Mouse (Mus musculus) midbrain, postnatal 0 days (tissue): ENCODE results near the gene Cryaa. TPM values are rescaled to one million over a fixed set of nuclear protein-coding genes. Genes with fewer than 3 reads are reported as not detected.

ENCODE experiments used
- ATAC-seq: fragments of 200-750 bp; cut with Nextera tagmentation; 2 replicates; pipeline ENCODE4 v1.8.0; 2017; ENCODE audit warnings: moderate number of reproducible peaks, mild to moderate bottlenecking, moderate TSS enrichment, moderate library complexity; ENCODE audit not compliant: low FRiP score
- DNase-seq: peaks from one replicate; pipeline ENCODE4 v3.0.0-alpha.2; 2015; ENCODE audit warnings: low spot score
- H3K27ac ChIP-seq: fragments of 300-500 bp; sonication (generic); 2 replicates; pipeline ENCODE4 v1.5.1; 2014; ENCODE audit warnings: low read depth, mild to moderate bottlenecking, low read length, mixed read lengths
- H3K27me3 ChIP-seq: fragments of 300-500 bp; sonication (generic); 2 replicates; pipeline ENCODE4 v1.6.1; 2014; ENCODE audit warnings: low read length, control low read depth, mixed read lengths; ENCODE audit not compliant: insufficient read depth
- H3K36me3 ChIP-seq: fragments of 300-500 bp; sonication (generic); 2 replicates; pipeline ENCODE4 v1.6.1; 2014; ENCODE audit warnings: low read length, control low read depth, mixed read lengths; ENCODE audit not compliant: insufficient read depth
- H3K4me1 ChIP-seq: fragments of 300-500 bp; sonication (generic); 2 replicates; pipeline ENCODE4 v1.6.1; 2014; ENCODE audit warnings: mild to moderate bottlenecking, control low read depth, antibody characterized with exemption, low read length, mixed read lengths; ENCODE audit not compliant: insufficient read depth
- H3K4me2 ChIP-seq: fragments of 300-500 bp; sonication (generic); 2 replicates; pipeline ENCODE4 v1.6.1; 2014; ENCODE audit warnings: low read depth, mild to moderate bottlenecking, low read length, mixed read lengths; ENCODE audit not compliant: poor library complexity, severe bottlenecking
- H3K4me3 ChIP-seq: fragments of 300-500 bp; sonication (generic); 2 replicates; pipeline ENCODE4 v1.5.1; 2014; ENCODE audit warnings: low read depth, mild to moderate bottlenecking, low read length, moderate library complexity
- H3K9ac ChIP-seq: fragments of 300-500 bp; sonication (generic); replicated peaks from 2 replicates; pipeline ENCODE4 v1.6.1; 2014; ENCODE audit warnings: mild to moderate bottlenecking, low read length, moderate library complexity, mixed read lengths; ENCODE audit not compliant: poor library complexity, severe bottlenecking
- H3K9me3 ChIP-seq: fragments of 300-500 bp; sonication (generic); 2 replicates; pipeline ENCODE4 v1.6.1; 2016; ENCODE audit warnings: low read length, control low read depth
- CTCF ChIP-seq: IDR thresholded peaks from 2 replicates; pipeline ENCODE4 v1.5.1; 2016; ENCODE audit warnings: antibody characterized with exemption, mild to moderate bottlenecking
- WGBS: fragments of 180-500 bp; shearing (Covaris S2); extraction: QIAGEN DNeasy Blood & Tissue Kit; methylation state at CpG from one replicate; pipeline ENCODE4 v1.1.7; 2014; 5-methylcytosine and 5-hydroxymethylcytosine counted together
- polyA plus RNA-seq: library from polyadenylated mRNA; unstranded; fragments of >200 nt; fragmentation: Nextera tagmentation; extraction: Ambion mirVana; gene quantifications from 2 replicates; pipeline ENCODE4 v1.2.1, GENCODE M21; 2015
- total RNA-seq: library from RNA; depleted of rRNA; stranded (reverse); fragments of >200 nt; gene quantifications from 2 replicates; pipeline ENCODE4 v1.2.3, GENCODE M21; 2014

Cryaa gene
- total and polyA plus RNA-seq, 2 experiments from 2014 or later: 0.37 to 1.6 TPM

- Histone ChIP-seq H3K4me2 (no peak overlapping the region), H3K9ac (no peak overlapping the region), H3K27ac (no peak overlapping the region), H3K4me3 (no peak overlapping the region), H3K9me3 (no peaks in the 10 kb centered on the region), H3K4me1 (no peaks in the 10 kb centered on the region), H3K27me3 (no peaks in the 10 kb centered on the region), H3K36me3 (no peaks in the 10 kb centered on the region)
- WGBS: 15% methylated on average over 4 of the region's 4 CpGs
- peak; percentile 86 for TF ChIP-seq CTCF
- ATAC-seq (0 out of 2 replicates have a peak, but pooled peaks have one; percentile 44), DNase-seq (peak; percentile 80)
Observed at GRCm38 (mm10) chr17:31664760-31665159, 12.8 kb upstream of the Cryaa start.

GRCm38 (mm10) chr17:31668306-31668705 is 9.3 kb upstream of the Cryaa start:
- no peak for DNase-seq
- H3K9me3 ChIP-seq: no peaks in the 10 kb centered on the region
- no peak for TF ChIP-seq CTCF
- H3K36me3 ChIP-seq: no peaks in the 10 kb centered on the region
- H3K4me1 ChIP-seq: no peaks in the 10 kb centered on the region
- H3K27me3 ChIP-seq: no peaks in the 10 kb centered on the region
- H3K4me3 ChIP-seq: no peak overlapping the region
- ATAC-seq: no peak
- no peak overlapping the region for H3K4me2 ChIP-seq
- H3K27ac ChIP-seq: no peak overlapping the region
- no peak overlapping the region for H3K9ac ChIP-seq
- 86% methylated on average over 6 of the region's 9 CpGs for WGBS

GRCm38 (mm10) chr17:31670163-31670562 is 7.4 kb upstream of the Cryaa start:
- Histone ChIP-seq H3K27ac (no peak overlapping the region), H3K9me3 (no peaks in the 10 kb centered on the region), H3K4me3 (no peak overlapping the region), H3K27me3 (no peaks in the 10 kb centered on the region), H3K9ac (no peak overlapping the region), H3K4me2 (no peak overlapping the region), H3K36me3 (no peaks in the 10 kb centered on the region), H3K4me1 (no peaks in the 10 kb centered on the region)
- ATAC-seq: no peak
- WGBS: 10% methylated on average over 11 of the region's 11 CpGs
- DNase-seq: peak; percentile 27
- TF ChIP-seq CTCF: no peak

GRCm38 (mm10) chr17:31671698-31672097 is 5.9 kb upstream of the Cryaa start:
- no peaks in the 10 kb centered on the region for H3K27me3 ChIP-seq
- H3K27ac ChIP-seq: no peak overlapping the region
- no peak overlapping the region for H3K9ac ChIP-seq
- H3K36me3 ChIP-seq: no peaks in the 10 kb centered on the region
- no peak for TF ChIP-seq CTCF
- H3K4me3 ChIP-seq: no peak overlapping the region
- H3K9me3 ChIP-seq: no peaks in the 10 kb centered on the region
- 70% methylated on average over 8 of the region's 8 CpGs for WGBS
- H3K4me2 ChIP-seq: no peak overlapping the region
- DNase-seq (no peak), ATAC-seq (no peak)
- H3K4me1 ChIP-seq: no peaks in the 10 kb centered on the region

GRCm38 (mm10) chr17:31672279-31672678 is 5.3 kb upstream of the Cryaa start:
- 0 out of 2 replicates have a peak, but pooled peaks cover 2% of the 10 kb centered on the region for H3K27me3 ChIP-seq
- H3K4me3 ChIP-seq: no peak overlapping the region
- no peaks in the 10 kb centered on the region for H3K4me1 ChIP-seq
- no peak overlapping the region for H3K9ac ChIP-seq
- no peak overlapping the region for H3K4me2 ChIP-seq
- 89% methylated on average over 12 of the region's 12 CpGs for WGBS
- no peak overlapping the region for H3K27ac ChIP-seq
- ATAC-seq (no peak), DNase-seq (no peak)
- TF ChIP-seq CTCF: no peak
- H3K9me3 ChIP-seq: no peaks in the 10 kb centered on the region
- no peaks in the 10 kb centered on the region for H3K36me3 ChIP-seq

- no peak overlapping the region for H3K27ac ChIP-seq
- H3K36me3 ChIP-seq: no peaks in the 10 kb centered on the region
- DNase-seq (no peak), ATAC-seq (no peak)
- H3K9ac ChIP-seq: no peak overlapping the region
- no peaks in the 10 kb centered on the region for H3K4me1 ChIP-seq
- no peak overlapping the region for H3K4me3 ChIP-seq
- TF ChIP-seq CTCF: no peak
- no peak overlapping the region for H3K4me2 ChIP-seq
- H3K27me3 ChIP-seq: 0 out of 2 replicates have a peak, but pooled peaks cover 2% of the 10 kb centered on the region
- no peaks in the 10 kb centered on the region for H3K9me3 ChIP-seq
- WGBS: 81% methylated on average over 1 of the region's 1 CpGs
Observed at GRCm38 (mm10) chr17:31674426-31674825, 3.2 kb upstream of the Cryaa start.
